Comparison of ENCODE assay signal across 8 mouse cellular contexts in the genomic region with DNA sequence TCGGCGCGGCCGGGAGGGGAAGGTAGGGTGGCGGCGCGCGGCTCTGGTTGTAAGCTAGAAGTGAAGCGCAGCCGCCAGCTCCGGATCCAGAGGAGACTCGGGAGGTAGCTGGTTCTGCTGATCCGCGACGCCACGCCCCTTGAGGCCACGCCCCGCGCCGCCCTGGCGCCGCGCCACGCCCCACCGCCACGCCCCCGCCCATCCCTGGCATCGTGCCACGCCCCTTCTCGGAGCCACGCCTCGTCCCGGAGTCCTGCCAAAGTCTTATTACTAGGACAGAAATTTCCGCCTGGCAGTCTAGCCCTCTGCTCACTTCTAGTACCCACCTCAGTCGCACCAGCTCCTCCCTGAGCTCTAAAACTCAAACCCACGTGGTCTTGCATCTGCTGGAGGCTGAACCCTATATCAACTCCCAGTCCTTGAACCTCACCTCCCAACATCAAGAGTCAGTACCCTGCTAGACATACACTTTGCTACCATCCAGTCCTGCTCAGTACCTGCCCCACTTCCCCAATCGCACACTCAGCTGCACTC. TPM values are rescaled to one million over a fixed set of nuclear protein-coding genes. Genes with fewer than 3 reads are reported as not detected.
DNase-seq lines count a peak whose midpoint lies in the region; ATAC-seq and TF ChIP-seq lines count a peak whose summit lies in the region.

A gene (minus strand): TSS at position 134 of the 534 bp plus-strand sequence.

- peak; percentile 44 to 56 for DNase-seq in CD8-positive naive resting alpha-beta T cell, adult 2 months (ENCODE audit: low read depth in 2 of 2, low spot score in 2 of 2)
- peak; percentile 91 for DNase-seq in forebrain, embryonic 10.5 days (ENCODE audit: extremely low spot score, low spot score)
- DNase-seq in kidney, postnatal 36 days: peak; percentile 93 to 97
- peak; percentile 88 for DNase-seq in lung, adult 2 months
- peak; percentile 81 for DNase-seq in testis, postnatal 14 days (ENCODE audit: low spot score)

- peaks cover 40% of the 10 kb centered on the region for H3K27me3 ChIP-seq in forebrain, embryonic 10.5 days (ENCODE audit: poor library complexity, severe bottlenecking)
- no peaks in the 10 kb centered on the region for H3K27me3 ChIP-seq in heart, embryonic 16.5 days (ENCODE audit: control insufficient read depth, insufficient read depth, low read length)
- H3K27me3 ChIP-seq in neural tube, embryonic 15.5 days (replicated peaks): peaks cover 19% of the 10 kb centered on the region

- peak; percentile 62; the same call in 1 of the 2 replicates for TF ChIP-seq POLR2A in lung, adult 2 months (IDR thresholded peaks at IDR 0.05; ENCODE audit: borderline replicate concordance, extremely low read depth, low read depth, low read length)

- H3K36me3 ChIP-seq in forebrain, embryonic 10.5 days (replicated peaks): no peaks in the 10 kb centered on the region
- no peaks in the 10 kb centered on the region for H3K36me3 ChIP-seq in heart, embryonic 16.5 days (ENCODE audit: control insufficient read depth, insufficient read depth)
- no peaks in the 10 kb centered on the region for H3K36me3 ChIP-seq in neural tube, embryonic 15.5 days

- TF ChIP-seq CTCF in lung, adult 2 months (IDR thresholded peaks at IDR 0.05; ENCODE audit: insufficient read depth, low read length): no peak

- H3K4me1 ChIP-seq in brown adipose tissue, adult 24 weeks (ENCODE audit: control insufficient read depth, insufficient read depth, insufficient read length, low read length): peaks cover 11% of the 10 kb centered on the region
- peaks cover 49% of the 10 kb centered on the region for H3K4me1 ChIP-seq in forebrain, embryonic 10.5 days
- peaks cover 29% of the 10 kb centered on the region for H3K4me1 ChIP-seq in heart, embryonic 16.5 days (ENCODE audit: control insufficient read depth, insufficient read depth, low read length)
- peaks cover 18% of the 10 kb centered on the region for H3K4me1 ChIP-seq in lung, adult 2 months (ENCODE audit: control insufficient read depth, insufficient read depth, low read length)
- peaks cover 39% of the 10 kb centered on the region for H3K4me1 ChIP-seq in neural tube, embryonic 15.5 days

- 1% methylated on average over 23 of the region's 37 CpGs for WGBS in forebrain, embryonic 10.5 days
- 2% methylated on average over 28 of the region's 37 CpGs for WGBS in heart, embryonic 16.5 days
- WGBS in lung, adult 2 months: 1% methylated on average over 37 of the region's 37 CpGs
- WGBS in neural tube, embryonic 15.5 days: 1% methylated on average over 32 of the region's 37 CpGs

- H3K4me2 ChIP-seq in heart, embryonic 16.5 days (ENCODE audit: low read depth, low read length): peak within 1 kb of the TSS; percentile 95
- H3K4me2 ChIP-seq in neural tube, embryonic 15.5 days: peak within 1 kb of the TSS; percentile 98

- peak within 1 kb of the TSS; percentile 82 for H3K9ac ChIP-seq in heart, embryonic 16.5 days (ENCODE audit: low read length)
- peak within 1 kb of the TSS; percentile 64 for H3K9ac ChIP-seq in neural tube, embryonic 15.5 days (replicated peaks)

- peak within 1 kb of the TSS; percentile 72 for H3K4me3 ChIP-seq in brown adipose tissue, adult 24 weeks (ENCODE audit: insufficient read depth, low read depth, low read length)
- H3K4me3 ChIP-seq in forebrain, embryonic 10.5 days: peak within 1 kb of the TSS; percentile 72
- peak within 1 kb of the TSS; percentile 67 for H3K4me3 ChIP-seq in heart, embryonic 16.5 days (ENCODE audit: low read length)
- peak within 1 kb of the TSS; percentile 71 for H3K4me3 ChIP-seq in lung, adult 2 months (replicated peaks; ENCODE audit: extremely low read depth, low read depth, low read length)
- H3K4me3 ChIP-seq in neural tube, embryonic 15.5 days (replicated peaks): peak within 1 kb of the TSS; percentile 62

- ATAC-seq in heart, embryonic 16.5 days (replicated peaks; ENCODE audit: extremely low read depth, insufficient read depth, low FRiP score): peak; percentile 80
- peak; percentile 27; the same call in 1 of the 2 replicates for ATAC-seq in neural tube, embryonic 15.5 days (ENCODE audit: low FRiP score)

- H3K27ac ChIP-seq in brown adipose tissue, adult 24 weeks (replicated peaks; ENCODE audit: low read depth, low read length): peak within 1 kb of the TSS; percentile 81
- H3K27ac ChIP-seq in forebrain, embryonic 10.5 days: peak within 1 kb of the TSS; percentile 76
- H3K27ac ChIP-seq in heart, embryonic 16.5 days (ENCODE audit: low read length): peak within 1 kb of the TSS; percentile 78
- 0 out of 2 replicates have a peak within 1 kb of the TSS, but pooled peaks have one; percentile 41 for H3K27ac ChIP-seq in neural tube, embryonic 15.5 days (replicated peaks)

- H3K9me3 ChIP-seq in forebrain, embryonic 10.5 days: no peaks in the 10 kb centered on the region
- no peaks in the 10 kb centered on the region for H3K9me3 ChIP-seq in heart, embryonic 16.5 days (replicated peaks; ENCODE audit: control insufficient read depth, low read length)
- no peaks in the 10 kb centered on the region for H3K9me3 ChIP-seq in neural tube, embryonic 15.5 days (replicated peaks)

RNA-seq across cellular contexts. Expression of the gene that starts here (rescaled TPM):
- 3.8 and 8.4 TPM in 2 replicates for polyA plus RNA-seq in brown adipose tissue, adult 24 weeks (2012; ENCODE audit: insufficient read depth, insufficient read length, missing spikeins)
- 14.4 and 14.9 TPM in 2 replicates for polyA plus RNA-seq in forebrain, embryonic 10.5 days (2016; fragmentation: Nextera tagmentation; extraction: Ambion mirVana)
- 28.9 and 33.7 TPM in 2 replicates for polyA plus RNA-seq in heart, embryonic 16.5 days (2015; fragmentation: Nextera tagmentation; extraction: Ambion mirVana)
- polyA plus RNA-seq in lung, adult 2 months (2012; rRNA removed): 39.6 and 46.4 TPM in 2 replicates
- 100 and 116 TPM in 2 replicates for polyA plus RNA-seq in neural tube, embryonic 15.5 days (2015; fragmentation: Nextera tagmentation; extraction: Ambion mirVana)

Comparison
In these comparisons a context has a peak if more than half of its experiments do, and no peak if none do; other contexts are left out.
1. Peak in every context shown above with its lines: DNase-seq, ATAC-seq, H3K4me3 ChIP-seq and H3K27ac ChIP-seq.